Mouse (Mus musculus) kidney, postnatal 0 days (tissue): ENCODE data around the gene Mon2. TPM values are rescaled to one million over a fixed set of nuclear protein-coding genes. Genes with fewer than 3 reads are reported as not detected.
A peak's percentile ranks its signal among the peaks of the same experiment; 100 is the strongest.

Source experiments
- ATAC-seq: fragments of 200-750 bp; cut with Nextera tagmentation; replicated peaks from 2 replicates; pipeline ENCODE4 v1.8.0; 2017; ENCODE audit warnings: low read depth, moderate number of reproducible peaks, moderate TSS enrichment, moderate library complexity; ENCODE audit not compliant: low FRiP score
- DNase-seq: peaks from one replicate; pipeline ENCODE4 v3.0.0-alpha.2; 2016; ENCODE audit warnings: low spot score
- H3K27ac ChIP-seq: fragments of 300-500 bp; sonication (generic); 2 replicates; pipeline ENCODE4 v1.5.1; 2014; ENCODE audit warnings: mild to moderate bottlenecking
- H3K27me3 ChIP-seq: fragments of 300-500 bp; sonication (generic); 2 replicates; pipeline ENCODE4 v1.6.1; 2014; ENCODE audit warnings: low read length, mixed read lengths; ENCODE audit not compliant: insufficient read depth
- H3K36me3 ChIP-seq: fragments of 300-500 bp; sonication (generic); 2 replicates; pipeline ENCODE4 v1.6.1; 2014; ENCODE audit warnings: low read length, mixed read lengths; ENCODE audit not compliant: insufficient read depth
- H3K4me1 ChIP-seq: fragments of 300-500 bp; sonication (generic); replicated peaks from 2 replicates; pipeline ENCODE4 v1.6.1; 2014; ENCODE audit warnings: antibody characterized with exemption, low read length, mixed read lengths; ENCODE audit not compliant: insufficient read depth
- H3K4me2 ChIP-seq: fragments of 300-500 bp; sonication (generic); 2 replicates; pipeline ENCODE4 v1.6.1; 2014; ENCODE audit warnings: mild to moderate bottlenecking, low read length, moderate library complexity, mixed read lengths
- H3K4me3 ChIP-seq: fragments of 300-500 bp; sonication (generic); replicated peaks from 2 replicates; pipeline ENCODE4 v1.5.1; 2014; ENCODE audit warnings: low read depth, low read length
- H3K9ac ChIP-seq: fragments of 300-500 bp; sonication (generic); 2 replicates; pipeline ENCODE4 v1.6.1; 2014; ENCODE audit warnings: low read depth, low read length
- H3K9me3 ChIP-seq: fragments of 300-500 bp; sonication (generic); replicated peaks from 2 replicates; pipeline ENCODE4 v1.6.1; 2016; ENCODE audit warnings: low read length, inconsistent platforms, mixed read lengths
- CTCF ChIP-seq: IDR thresholded peaks from 2 replicates; pipeline ENCODE4 v1.5.1; 2016; ENCODE audit warnings: antibody characterized with exemption, low read depth, mild to moderate bottlenecking, moderate library complexity
- WGBS: fragments of 180-500 bp; shearing (Covaris S2); extraction: QIAGEN DNeasy Blood & Tissue Kit; methylation state at CpG from one replicate; pipeline ENCODE4 v1.1.7; 2014; 5-methylcytosine and 5-hydroxymethylcytosine counted together
- microRNA counts: library from miRNA; unstranded; fragments of <30 nt; microRNA quantifications from one replicate; lab custom pipeline; 2015
- microRNA-seq: library from miRNA; unstranded; fragments of <30 nt; microRNA quantifications from one replicate; pipeline ENCODE4, GENCODE M21; 2016
- polyA plus RNA-seq: library from polyadenylated mRNA; unstranded; fragments of >200 nt; fragmentation: Nextera tagmentation; extraction: Ambion mirVana; gene quantifications from 2 replicates; pipeline ENCODE4 v1.2.1, GENCODE M21; 2015

The Mon2 gene
- polyA plus RNA-seq, 1 experiment from 2014 or later: 25.5 TPM

GRCm38 (mm10) chr10:122958699-122959098 is 117.6 kb downstream of the Mon2 start:
- Histone ChIP-seq H3K36me3 (no peaks in the 10 kb centered on the region), H3K9ac (no peak overlapping the region), H3K4me2 (no peak overlapping the region), H3K4me1 (no peaks in the 10 kb centered on the region; the same call in 1 of the 2 replicates), H3K27ac (no peak overlapping the region), H3K4me3 (no peak overlapping the region), H3K9me3 (no peaks in the 10 kb centered on the region), H3K27me3 (no peaks in the 10 kb centered on the region)
- TF ChIP-seq CTCF: no peak
- DNase-seq (no peak), ATAC-seq (no peak)
- WGBS: 85% methylated on average over 5 of the region's 5 CpGs

GRCm38 (mm10) chr10:122957918-122958317 is 118.4 kb downstream of the Mon2 start:
- no peaks in the 10 kb centered on the region for H3K9me3 ChIP-seq
- ATAC-seq (no peak), DNase-seq (no peak)
- no peak overlapping the region for H3K4me3 ChIP-seq
- H3K27me3 ChIP-seq: no peaks in the 10 kb centered on the region
- 69% methylated on average over 2 of the region's 2 CpGs for WGBS
- H3K36me3 ChIP-seq: no peaks in the 10 kb centered on the region
- H3K4me2 ChIP-seq: no peak overlapping the region
- H3K27ac ChIP-seq: no peak overlapping the region
- no peak overlapping the region for H3K9ac ChIP-seq
- no peak for TF ChIP-seq CTCF
- no peaks in the 10 kb centered on the region for H3K4me1 ChIP-seq

- H3K4me1 ChIP-seq: no peaks in the 10 kb centered on the region
- TF ChIP-seq CTCF: no peak
- ATAC-seq: no peak
- no peaks in the 10 kb centered on the region for H3K36me3 ChIP-seq
- DNase-seq: no peak
- H3K9me3 ChIP-seq: no peaks in the 10 kb centered on the region
- no peaks in the 10 kb centered on the region for H3K27me3 ChIP-seq
- no peak overlapping the region for H3K4me2 ChIP-seq
- H3K4me3 ChIP-seq: no peak overlapping the region
- no peak overlapping the region for H3K27ac ChIP-seq
- H3K9ac ChIP-seq: no peak overlapping the region
- WGBS: 87% methylated on average over 9 of the region's 9 CpGs
Measured at GRCm38 (mm10) chr10:122953576-122953975, 122.7 kb downstream of the Mon2 start.

- Histone ChIP-seq H3K36me3 (no peaks in the 10 kb centered on the region), H3K4me1 (no peaks in the 10 kb centered on the region), H3K27ac (no peak overlapping the region), H3K4me2 (no peak overlapping the region), H3K27me3 (no peaks in the 10 kb centered on the region), H3K4me3 (no peak overlapping the region), H3K9me3 (no peaks in the 10 kb centered on the region), H3K9ac (no peak overlapping the region)
- no peak for DNase-seq
- TF ChIP-seq CTCF: no peak
- ATAC-seq: no peak
- 68% methylated on average over 6 of the region's 6 CpGs for WGBS
Measured at GRCm38 (mm10) chr10:122950966-122951365, 125.3 kb downstream of the Mon2 start.

GRCm38 (mm10) chr10:122944888-122945287 is 131.4 kb downstream of the Mon2 start:
- no peak overlapping the region for H3K27ac ChIP-seq
- no peak for TF ChIP-seq CTCF

GRCm38 (mm10) chr10:122943824-122944223 is 132.5 kb downstream of the Mon2 start:
- no peak overlapping the region for H3K9ac ChIP-seq
- no peaks in the 10 kb centered on the region for H3K9me3 ChIP-seq
- no peaks in the 10 kb centered on the region for H3K36me3 ChIP-seq
- ATAC-seq (no peak), DNase-seq (no peak)
- 33% methylated on average over 6 of the region's 6 CpGs for WGBS
- no peak overlapping the region for H3K4me3 ChIP-seq
- H3K27me3 ChIP-seq: no peaks in the 10 kb centered on the region
- TF ChIP-seq CTCF: no peak
- no peaks in the 10 kb centered on the region for H3K4me1 ChIP-seq
- H3K27ac ChIP-seq: no peak overlapping the region
- no peak overlapping the region for H3K4me2 ChIP-seq

More at GRCm38 (mm10) chr10:122944888-122945287, 131.4 kb downstream of the Mon2 start:
- ATAC-seq (no peak), DNase-seq (no peak)
- H3K36me3 ChIP-seq: no peaks in the 10 kb centered on the region
- no peaks in the 10 kb centered on the region for H3K4me1 ChIP-seq
- WGBS: 74% methylated on average over 5 of the region's 5 CpGs
- H3K4me2 ChIP-seq: no peak overlapping the region
- no peaks in the 10 kb centered on the region for H3K9me3 ChIP-seq
- H3K27me3 ChIP-seq: no peaks in the 10 kb centered on the region
- H3K9ac ChIP-seq: no peak overlapping the region
- no peak overlapping the region for H3K4me3 ChIP-seq

GRCm38 (mm10) chr10:122942771-122943170 is 133.5 kb downstream of the Mon2 start:
- ATAC-seq (no peak), DNase-seq (no peak)
- TF ChIP-seq CTCF: no peak
- no peaks in the 10 kb centered on the region for H3K9me3 ChIP-seq
- 76% methylated on average over 7 of the region's 7 CpGs for WGBS
- no peak overlapping the region for H3K4me2 ChIP-seq
- H3K36me3 ChIP-seq: no peaks in the 10 kb centered on the region
- H3K9ac ChIP-seq: no peak overlapping the region
- no peaks in the 10 kb centered on the region for H3K4me1 ChIP-seq
- no peak overlapping the region for H3K4me3 ChIP-seq
- H3K27ac ChIP-seq: no peak overlapping the region
- no peaks in the 10 kb centered on the region for H3K27me3 ChIP-seq

MicroRNAs encoded within 50 kb of the gene (microRNA counts, 519-probe panel; counts per million panel counts)
- microRNA mmu-let-7i (lab: Ali Mortazavi, UCI): 8,102 counts per million, percentile 99 among the panel's probes with 10 or more counts

Small RNA genes lying within 50 kb of the gene (microRNA-seq; reads per million reads assigned to microRNA genes)
- gene Mirlet7i: 42,788 reads per million, percentile 98 among the genes with 10 or more reads in this experiment

Other genes starting within 250 kb of the Mon2 start
- 58.9 and 59.2 TPM in 2 replicates for gene Usp15, start 120.5 kb upstream of the Mon2 start, polyA plus RNA-seq
- gene Fam19a2, start 187.5 kb upstream of the Mon2 start, polyA plus RNA-seq: 1.6 and 2.0 TPM in 2 replicates